Mouse (Mus musculus): ENCODE results near the gene Ffar3. TPM values are rescaled to one million over a fixed set of nuclear protein-coding genes. Genes with fewer than 3 reads are reported as not detected.

Gene Ffar3
- polyA plus RNA-seq, 1 experiment from 2014 or later = 0.21 TPM

DNA sequence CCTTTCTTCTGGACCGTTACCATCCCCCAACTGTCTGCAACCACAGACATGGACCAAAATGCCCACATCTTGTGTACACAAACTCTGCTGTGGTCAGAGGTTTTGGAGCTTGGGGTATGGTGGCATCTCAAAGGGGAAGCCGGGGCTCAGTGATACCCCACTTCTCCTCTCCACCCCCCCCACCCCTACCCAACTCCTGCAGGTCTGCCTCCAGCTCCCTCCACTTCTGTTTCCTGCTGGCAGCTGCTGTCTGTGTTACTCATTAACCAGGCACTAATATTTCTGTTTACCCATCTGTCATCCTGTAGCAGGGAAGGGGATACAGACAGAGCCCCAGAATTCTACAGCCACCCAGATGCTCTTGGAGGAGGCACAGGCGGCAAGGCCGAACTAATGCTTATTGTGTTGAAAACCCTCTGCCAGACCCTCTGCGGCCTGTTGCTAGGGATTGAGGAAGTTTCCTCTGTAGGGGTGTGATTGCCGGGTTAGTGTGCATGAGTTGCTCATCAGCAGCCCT is 43.6 kb downstream of the Ffar3 start:
- peak overlapping the region; percentile 48 for H3K4me2 ChIP-seq (replicated peaks; ENCODE audit: low read depth)
- 30% methylated on average over 6 of the region's 6 CpGs for WGBS
- TF ChIP-seq CTCF (IDR thresholded peaks at IDR 0.05; ENCODE audit: low read depth) = no peak
- H3K9ac ChIP-seq (ENCODE audit: low read depth, low read length) = no peak overlapping the region
- H3K9me3 ChIP-seq (ENCODE audit: control insufficient read depth) = no peaks in the 10 kb centered on the region
- no peak overlapping the region for H3K4me3 ChIP-seq (ENCODE audit: low read depth, low read length)
- 0 out of 2 replicates have a peak, but pooled peaks cover 3% of the 10 kb centered on the region for H3K4me1 ChIP-seq (replicated peaks; ENCODE audit: control insufficient read depth, insufficient read depth, low read length)
- no peaks in the 10 kb centered on the region for H3K36me3 ChIP-seq (ENCODE audit: control insufficient read depth, insufficient read depth)
- ATAC-seq = peak; percentile 71
- peak overlapping the region; percentile 73 for H3K27ac ChIP-seq (ENCODE audit: low read depth, low read length)
- H3K27me3 ChIP-seq (replicated peaks; ENCODE audit: control insufficient read depth, insufficient read depth, low read length) = no peaks in the 10 kb centered on the region

GRCm38 (mm10) chr7:30811757-30812290 is 44.2 kb downstream of the Ffar3 start:
- Histone ChIP-seq H3K36me3 (ENCODE audit: control insufficient read depth, insufficient read depth) (no peaks in the 10 kb centered on the region), H3K4me1 (replicated peaks; ENCODE audit: control insufficient read depth, insufficient read depth, low read length) (0 out of 2 replicates have a peak, but pooled peaks cover 3% of the 10 kb centered on the region), H3K4me3 (ENCODE audit: low read depth, low read length) (no peak overlapping the region), H3K27me3 (replicated peaks; ENCODE audit: control insufficient read depth, insufficient read depth, low read length) (no peaks in the 10 kb centered on the region), H3K9ac (ENCODE audit: low read depth, low read length) (no peak overlapping the region), H3K4me2 (replicated peaks; ENCODE audit: low read depth) (peak overlapping the region; percentile 48), H3K9me3 (ENCODE audit: control insufficient read depth) (no peaks in the 10 kb centered on the region), H3K27ac (ENCODE audit: low read depth, low read length) (peak overlapping the region; percentile 73)
- TF ChIP-seq CTCF (IDR thresholded peaks at IDR 0.05; ENCODE audit: low read depth) = no peak
- ATAC-seq = peak; percentile 58
- WGBS = 20% methylated on average over 9 of the region's 9 CpGs

- H3K4me1 ChIP-seq (replicated peaks; ENCODE audit: control insufficient read depth, insufficient read depth, low read length) = 0 out of 2 replicates have a peak, but pooled peaks cover 3% of the 10 kb centered on the region
- no peak overlapping the region for H3K27ac ChIP-seq (ENCODE audit: low read depth, low read length)
- H3K4me2 ChIP-seq (replicated peaks; ENCODE audit: low read depth) = no peak overlapping the region
- H3K27me3 ChIP-seq (replicated peaks; ENCODE audit: control insufficient read depth, insufficient read depth, low read length) = no peaks in the 10 kb centered on the region
- no peak for ATAC-seq
- no peak overlapping the region for H3K9ac ChIP-seq (ENCODE audit: low read depth, low read length)
- H3K9me3 ChIP-seq (ENCODE audit: control insufficient read depth) = no peaks in the 10 kb centered on the region
- 69% methylated on average over 6 of the region's 6 CpGs for WGBS
- peak; percentile 67 for TF ChIP-seq CTCF (IDR thresholded peaks at IDR 0.05; ENCODE audit: low read depth)
- H3K36me3 ChIP-seq (ENCODE audit: control insufficient read depth, insufficient read depth) = no peaks in the 10 kb centered on the region
- H3K4me3 ChIP-seq (ENCODE audit: low read depth, low read length) = no peak overlapping the region
Measured at GRCm38 (mm10) chr7:30810319-30810718, 45.7 kb downstream of the Ffar3 start.

- Histone ChIP-seq H3K9ac (ENCODE audit: low read depth, low read length) (no peak overlapping the region), H3K9me3 (ENCODE audit: control insufficient read depth) (no peaks in the 10 kb centered on the region), H3K4me3 (ENCODE audit: low read depth, low read length) (no peak overlapping the region), H3K27me3 (replicated peaks; ENCODE audit: control insufficient read depth, insufficient read depth, low read length) (no peaks in the 10 kb centered on the region), H3K36me3 (ENCODE audit: control insufficient read depth, insufficient read depth) (no peaks in the 10 kb centered on the region), H3K4me1 (replicated peaks; ENCODE audit: control insufficient read depth, insufficient read depth, low read length) (no peaks in the 10 kb centered on the region; the same call in 1 of the 2 replicates), H3K27ac (ENCODE audit: low read depth, low read length) (no peak overlapping the region), H3K4me2 (replicated peaks; ENCODE audit: low read depth) (no peak overlapping the region)
- ATAC-seq = no peak
- WGBS = 55% methylated on average over 6 of the region's 6 CpGs
- TF ChIP-seq CTCF (IDR thresholded peaks at IDR 0.05; ENCODE audit: low read depth) = peak; percentile 68
Measured at GRCm38 (mm10) chr7:30805924-30806323, 50.1 kb downstream of the Ffar3 start.

Other genes starting within 250 kb of the Ffar3 start
- gene Upk1a, start 243.3 kb downstream of the Ffar3 start, polyA plus RNA-seq (2015; fragmentation: Nextera tagmentation; extraction: Ambion mirVana) = 1.0 and 1.6 TPM in 2 replicates
- gene Cox6b1, start 230.0 kb downstream of the Ffar3 start, polyA plus RNA-seq (2015; fragmentation: Nextera tagmentation; extraction: Ambion mirVana) = 1,664 and 1,738 TPM in 2 replicates
- not detected in 2 replicates for gene Etv2, start 220.3 kb downstream of the Ffar3 start, polyA plus RNA-seq (2015; fragmentation: Nextera tagmentation; extraction: Ambion mirVana)
- 87.8 and 88.9 TPM in 2 replicates for gene Rbm42, start 205.9 kb downstream of the Ffar3 start, polyA plus RNA-seq (2015; fragmentation: Nextera tagmentation; extraction: Ambion mirVana)
- 38.3 and 38.7 TPM in 2 replicates for gene Haus5, start 191.2 kb downstream of the Ffar3 start, polyA plus RNA-seq (2015; fragmentation: Nextera tagmentation; extraction: Ambion mirVana)
- gene Pmis2, start 184.6 kb downstream of the Ffar3 start, polyA plus RNA-seq (2015; fragmentation: Nextera tagmentation; extraction: Ambion mirVana) = not detected in 2 replicates
- gene 2200002J24Rik, start 157.3 kb downstream of the Ffar3 start, polyA plus RNA-seq (2015; fragmentation: Nextera tagmentation; extraction: Ambion mirVana) = 4.6 and 6.0 TPM in 2 replicates
- 0.35 and 0.80 TPM in 2 replicates for gene Atp4a, start 144.0 kb downstream of the Ffar3 start, polyA plus RNA-seq (2015; fragmentation: Nextera tagmentation; extraction: Ambion mirVana)
- 158 and 161 TPM in 2 replicates for gene Tmem147, start 126.6 kb downstream of the Ffar3 start, polyA plus RNA-seq (2015; fragmentation: Nextera tagmentation; extraction: Ambion mirVana)
- not detected in 2 replicates for gene Gapdhs, start 112.5 kb downstream of the Ffar3 start, polyA plus RNA-seq (2015; fragmentation: Nextera tagmentation; extraction: Ambion mirVana)
- gene Sbsn, start 104.7 kb downstream of the Ffar3 start, polyA plus RNA-seq (2015; fragmentation: Nextera tagmentation; extraction: Ambion mirVana) = 2.7 and 2.9 TPM in 2 replicates
- gene Dmkn, start 92.4 kb downstream of the Ffar3 start, polyA plus RNA-seq (2015; fragmentation: Nextera tagmentation; extraction: Ambion mirVana) = 27.8 and 28.2 TPM in 2 replicates
- 4.1 and 4.8 TPM in 2 replicates for gene Krtdap, start 68.3 kb downstream of the Ffar3 start, polyA plus RNA-seq (2015; fragmentation: Nextera tagmentation; extraction: Ambion mirVana)
- 12.5 and 12.6 TPM in 2 replicates for gene Ffar2, start 32.4 kb downstream of the Ffar3 start, polyA plus RNA-seq (2015; fragmentation: Nextera tagmentation; extraction: Ambion mirVana)
- gene Ffar1, start 5.4 kb upstream of the Ffar3 start, polyA plus RNA-seq (2015; fragmentation: Nextera tagmentation; extraction: Ambion mirVana) = 0.13 and 0.21 TPM in 2 replicates
- 0.27 and 0.51 TPM in 2 replicates for gene Cd22, start 24.2 kb upstream of the Ffar3 start, polyA plus RNA-seq (2015; fragmentation: Nextera tagmentation; extraction: Ambion mirVana)
- gene Mag, start 58.7 kb upstream of the Ffar3 start, polyA plus RNA-seq (2015; fragmentation: Nextera tagmentation; extraction: Ambion mirVana) = 0.18 and 0.31 TPM in 2 replicates
- not detected in 2 replicates for gene Hamp2, start 68.5 kb upstream of the Ffar3 start, polyA plus RNA-seq (2015; fragmentation: Nextera tagmentation; extraction: Ambion mirVana)
- 0.43 TPM in 1 of 2 replicates, not detected in the other for gene Hamp, start 87.9 kb upstream of the Ffar3 start, polyA plus RNA-seq (2015; fragmentation: Nextera tagmentation; extraction: Ambion mirVana)
- gene Usf2, start 100.6 kb upstream of the Ffar3 start, polyA plus RNA-seq (2015; fragmentation: Nextera tagmentation; extraction: Ambion mirVana) = 13.3 and 15.0 TPM in 2 replicates
- 110 and 118 TPM in 2 replicates for gene Lsr, start 117.3 kb upstream of the Ffar3 start, polyA plus RNA-seq (2015; fragmentation: Nextera tagmentation; extraction: Ambion mirVana)
- gene Fam187b, start 117.6 kb upstream of the Ffar3 start, polyA plus RNA-seq (2015; fragmentation: Nextera tagmentation; extraction: Ambion mirVana) = 10.4 and 12.0 TPM in 2 replicates
- gene Fxyd5, start 186.3 kb upstream of the Ffar3 start, polyA plus RNA-seq (2015; fragmentation: Nextera tagmentation; extraction: Ambion mirVana) = 18.2 and 19.3 TPM in 2 replicates
- 15.2 and 16.2 TPM in 2 replicates for gene Fxyd7, start 195.3 kb upstream of the Ffar3 start, polyA plus RNA-seq (2015; fragmentation: Nextera tagmentation; extraction: Ambion mirVana)
- gene Fxyd1, start 201.0 kb upstream of the Ffar3 start, polyA plus RNA-seq (2015; fragmentation: Nextera tagmentation; extraction: Ambion mirVana) = 78.9 and 83.1 TPM in 2 replicates
- gene Lgi4, start 203.2 kb upstream of the Ffar3 start, polyA plus RNA-seq (2015; fragmentation: Nextera tagmentation; extraction: Ambion mirVana) = 0.70 and 0.78 TPM in 2 replicates
- gene Fxyd3, start 220.5 kb upstream of the Ffar3 start, polyA plus RNA-seq (2015; fragmentation: Nextera tagmentation; extraction: Ambion mirVana) = 40.4 and 48.0 TPM in 2 replicates